Mouse (Mus musculus) natural killer cell, adult 2 months (primary cell): Measurements from ENCODE around the gene Rarg.

Source experiments
- DNase-seq, 2 experiments: peaks; one replicate each; pipeline ENCODE4 v3.0.0; 2022; ENCODE audit warnings: low spot score in 2 of 2

Gene Rarg

GRCm38 (mm10) chr15:102258076-102258470 lies 756 bp upstream of the Rarg start:
- DNase-seq = no peak

- DNase-seq = no peak
Measured at GRCm38 (mm10) chr15:102256431-102257201, 701 bp downstream of the Rarg start.

- DNase-seq = no peak
Measured at GRCm38 (mm10) chr15:102255547-102256255, 1.6 kb downstream of the Rarg start.

DNA sequence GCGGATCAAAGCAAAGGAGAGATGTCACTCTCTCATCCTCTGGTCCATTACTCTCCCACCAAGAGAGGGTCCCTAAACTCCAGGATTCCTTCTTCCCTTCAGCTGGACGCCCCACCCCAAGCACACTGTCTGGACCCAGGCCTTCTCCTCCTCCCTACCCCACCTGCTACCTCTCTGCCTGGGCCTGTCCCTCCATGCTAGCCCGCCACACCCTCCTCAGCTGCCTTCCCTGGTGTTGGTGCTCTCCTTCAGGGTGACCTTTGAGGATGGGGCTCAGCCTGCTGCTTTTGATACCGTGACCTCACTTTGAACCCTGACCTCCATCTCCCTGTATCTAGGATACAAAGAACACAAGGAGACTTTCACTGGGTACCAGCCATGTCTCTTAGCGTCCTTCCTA lies 6.8 kb downstream of the Rarg start:
- no peak for DNase-seq

DNA sequence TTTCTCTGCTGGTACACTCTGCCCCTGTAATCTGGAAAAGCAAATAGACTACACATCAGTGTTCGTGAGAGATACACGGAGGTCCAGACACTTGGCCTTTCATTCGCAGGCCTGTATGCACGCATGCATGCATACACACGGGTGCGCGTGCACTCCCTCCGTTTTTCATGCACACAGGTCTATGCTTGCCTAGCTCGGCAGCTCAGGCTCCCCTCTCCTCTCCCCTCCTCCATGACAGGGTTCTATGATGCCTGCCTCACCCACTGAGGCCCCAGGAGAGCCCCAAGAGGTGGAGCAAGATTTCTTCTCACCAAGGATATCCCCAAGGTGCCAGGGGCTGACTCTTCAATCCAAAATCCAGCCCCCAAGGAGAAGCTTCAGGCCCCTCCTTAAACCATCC lies 7.3 kb downstream of the Rarg start:
- DNase-seq = no peak

GRCm38 (mm10) chr15:102249251-102249691 lies 8.0 kb downstream of the Rarg start:
- no peak for DNase-seq

GRCm38 (mm10) chr15:102248812-102249191 lies 8.5 kb downstream of the Rarg start:
- DNase-seq = no peak

DNA sequence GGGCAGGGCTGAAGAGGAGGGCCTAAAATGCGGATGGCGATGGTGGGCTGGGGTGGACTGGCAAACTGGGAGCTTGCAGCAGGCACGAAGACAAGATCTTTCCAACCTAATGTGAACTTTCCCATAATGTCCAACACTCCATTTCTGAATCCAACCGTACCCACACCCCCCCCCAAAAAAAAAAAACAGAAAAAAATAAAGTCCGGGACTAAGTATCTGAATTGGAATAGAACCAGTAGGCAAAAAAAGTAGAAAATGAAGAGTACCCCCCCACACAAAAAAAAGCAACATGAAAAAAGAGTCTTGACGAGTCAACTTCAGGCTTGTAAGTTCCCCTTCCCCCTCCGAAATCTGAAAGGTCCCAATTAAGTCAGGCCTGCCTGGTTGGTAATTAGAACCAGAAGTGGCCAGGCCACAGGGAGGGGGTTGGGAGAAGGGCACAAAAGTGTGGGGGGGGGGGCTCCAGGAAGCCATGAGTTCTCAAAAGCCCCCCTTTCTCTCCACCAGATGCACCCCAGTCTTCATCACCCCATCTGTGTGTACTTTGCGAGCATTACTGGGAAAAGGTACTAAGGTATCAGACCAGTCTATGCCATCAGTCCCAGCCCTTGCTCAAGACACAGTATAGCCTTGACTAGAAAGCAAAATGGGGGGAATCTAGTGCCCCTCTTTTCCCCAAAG lies 9.0 kb downstream of the Rarg start:
- no peak for DNase-seq

- peak; percentile 59 to 76 for DNase-seq
Measured at GRCm38 (mm10) chr15:102247252-102248130, 9.8 kb downstream of the Rarg start.

GRCm38 (mm10) chr15:102246866-102247251 lies 10.5 kb downstream of the Rarg start:
- DNase-seq = peak; percentile 66 to 71

DNA sequence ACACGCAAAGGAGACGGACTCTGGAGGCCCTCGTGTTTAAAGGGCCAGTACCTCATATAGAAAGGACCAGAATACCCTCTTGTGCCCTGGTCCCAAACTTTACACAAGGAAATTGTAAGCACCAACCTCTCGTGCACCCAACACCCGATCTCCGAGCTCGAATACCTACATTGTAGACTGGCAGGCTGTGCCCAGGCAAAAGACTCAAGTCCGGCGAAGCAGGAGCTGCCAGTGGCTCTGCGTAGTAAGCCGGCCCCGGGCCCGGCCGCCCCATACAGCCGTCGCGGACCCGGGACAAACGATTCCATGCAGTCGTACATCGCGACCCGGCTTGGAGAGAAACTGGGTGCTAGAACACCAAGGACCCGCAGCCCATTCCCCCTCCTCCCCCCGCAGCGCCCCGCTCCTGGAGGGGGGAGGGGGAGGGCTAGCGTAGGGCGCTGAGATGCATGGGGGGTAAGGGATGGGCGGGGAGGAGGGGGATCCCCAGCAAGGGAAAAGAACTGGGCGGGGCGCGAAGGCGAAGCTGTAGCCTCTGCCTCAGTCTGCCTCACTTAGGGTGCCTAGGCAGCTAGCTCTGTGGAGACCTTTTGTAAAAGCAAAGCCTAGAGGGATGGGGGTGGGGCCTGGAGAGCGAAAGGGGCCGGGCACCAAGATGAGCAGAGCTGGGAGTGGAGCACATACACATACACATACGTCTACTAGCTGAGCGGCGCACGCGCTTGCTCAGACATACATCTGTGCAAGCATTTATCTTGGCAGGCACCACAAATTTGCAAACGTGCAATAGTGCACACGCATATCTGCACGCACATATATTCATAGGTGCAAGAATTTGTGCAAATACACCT lies 11.2 kb downstream of the Rarg start:
- peak; percentile 59 to 65 for DNase-seq

DNA sequence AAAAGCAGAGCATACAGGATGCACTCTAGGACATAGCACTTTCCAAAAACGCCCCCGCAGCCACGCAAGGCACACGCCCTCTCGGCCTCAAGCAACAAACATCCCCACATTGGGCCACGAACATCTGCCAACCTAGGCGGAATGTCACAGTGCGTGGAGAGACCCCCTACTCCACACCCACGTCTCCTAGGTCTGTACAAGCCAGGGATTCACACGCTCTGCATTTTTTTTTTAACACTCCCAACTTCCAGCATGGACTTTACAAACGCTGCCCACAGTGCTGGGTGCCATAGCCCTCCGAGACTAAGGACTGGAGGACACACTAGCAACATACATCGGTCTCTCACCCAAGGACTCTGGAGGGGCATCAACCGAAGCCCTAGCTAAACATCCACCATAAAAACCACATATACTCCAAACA lies 11.8 kb downstream of the Rarg start:
- no peak for DNase-seq

DNA sequence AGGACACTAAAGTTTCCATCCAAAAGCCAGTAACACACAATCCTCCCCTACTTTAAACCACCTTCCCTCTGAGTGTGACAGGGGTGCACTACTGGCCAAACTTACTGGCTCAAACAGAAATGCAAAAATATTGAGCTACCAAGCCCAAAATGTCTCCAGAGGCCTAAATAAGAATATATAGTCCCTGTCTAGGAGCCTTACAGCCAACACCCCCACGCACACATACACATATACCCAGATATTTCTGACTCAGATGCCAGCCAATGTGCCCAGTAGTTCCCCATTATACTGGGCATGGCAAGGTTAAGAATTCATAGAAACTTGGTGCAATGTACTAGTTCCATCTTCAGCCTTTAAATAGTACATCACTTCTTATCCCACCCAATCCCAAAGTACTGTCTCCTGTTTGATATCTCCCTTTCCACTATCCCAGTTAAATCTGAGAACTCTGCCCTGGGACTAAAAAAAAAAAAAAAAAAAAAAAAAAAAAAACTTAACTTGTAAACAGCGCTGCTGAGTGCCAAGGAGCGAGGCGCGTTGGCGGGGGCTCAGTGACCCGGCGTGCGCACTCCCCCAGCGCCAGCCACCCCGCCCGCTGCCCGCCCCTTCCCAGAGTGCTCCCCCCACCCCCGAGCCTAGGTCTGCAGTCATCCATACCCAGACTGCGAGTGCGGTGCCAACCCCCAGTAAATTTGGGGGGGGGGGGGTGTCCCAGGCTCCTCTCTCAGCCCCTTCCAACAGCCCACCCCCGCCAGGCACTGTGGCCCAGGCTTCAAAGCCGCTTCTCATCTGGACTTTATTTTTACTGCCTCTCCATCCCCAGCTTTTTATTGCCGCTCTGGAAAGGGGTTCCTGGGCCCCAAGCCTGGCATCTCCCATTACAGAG lies 12.8 kb downstream of the Rarg start:
- DNase-seq = no peak

- DNase-seq = peak; percentile 53 to 62
Measured at GRCm38 (mm10) chr15:102243229-102244190, 13.8 kb downstream of the Rarg start.

GRCm38 (mm10) chr15:102242404-102243228 lies 14.7 kb downstream of the Rarg start:
- no peak for DNase-seq

DNA sequence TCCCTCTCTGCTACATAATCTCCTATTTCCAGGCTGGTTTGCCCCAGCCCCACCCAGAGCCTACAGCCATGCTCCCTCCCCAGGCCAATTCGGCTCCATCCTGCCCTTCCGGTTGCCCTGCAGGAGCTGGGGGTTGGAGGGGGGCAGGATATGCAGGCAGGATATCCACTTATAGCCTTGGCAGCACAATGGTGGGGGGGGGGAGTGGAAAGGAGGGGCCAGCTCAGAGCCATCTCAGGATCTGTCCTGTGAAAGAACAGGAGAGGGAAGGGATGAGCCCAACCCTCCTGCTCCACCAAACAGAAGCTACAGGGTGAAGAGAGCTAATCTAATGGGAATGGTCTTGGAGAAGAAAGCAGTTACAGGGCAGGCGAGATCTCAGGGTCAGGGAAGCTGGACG lies 16.7 kb downstream of the Rarg start:
- no peak for DNase-seq

DNA sequence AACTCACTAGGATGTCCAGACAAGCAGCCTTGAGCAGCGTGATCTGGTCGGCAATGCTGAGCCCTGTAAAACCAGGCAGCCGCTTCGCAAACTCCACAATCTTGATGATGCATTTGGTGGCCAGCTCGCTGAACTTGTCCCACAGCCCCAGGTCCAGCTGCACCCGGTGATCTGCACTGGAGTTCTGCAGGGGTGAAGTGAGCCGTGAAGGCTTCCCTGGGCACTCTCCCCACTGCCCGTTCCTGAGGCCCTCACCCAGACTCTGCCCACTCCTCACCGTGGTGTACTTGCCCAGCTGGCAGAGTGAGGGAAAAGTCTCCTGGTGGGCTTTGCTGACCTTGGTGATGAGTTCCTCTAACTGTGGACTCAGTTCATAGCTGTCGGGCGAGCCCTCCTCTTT lies 17.5 kb downstream of the Rarg start:
- DNase-seq = no peak

- DNase-seq = peak; percentile 74 to 83
Measured at GRCm38 (mm10) chr15:102239260-102239590, 18.1 kb downstream of the Rarg start.
